Mouse (Mus musculus): ENCODE data around the gene Psen2. TPM values are rescaled to one million over a fixed set of nuclear protein-coding genes. Genes with fewer than 3 reads are reported as not detected.

Psen2 gene
- polyA plus RNA-seq, 1 experiment, result 23.9 TPM

DNA sequence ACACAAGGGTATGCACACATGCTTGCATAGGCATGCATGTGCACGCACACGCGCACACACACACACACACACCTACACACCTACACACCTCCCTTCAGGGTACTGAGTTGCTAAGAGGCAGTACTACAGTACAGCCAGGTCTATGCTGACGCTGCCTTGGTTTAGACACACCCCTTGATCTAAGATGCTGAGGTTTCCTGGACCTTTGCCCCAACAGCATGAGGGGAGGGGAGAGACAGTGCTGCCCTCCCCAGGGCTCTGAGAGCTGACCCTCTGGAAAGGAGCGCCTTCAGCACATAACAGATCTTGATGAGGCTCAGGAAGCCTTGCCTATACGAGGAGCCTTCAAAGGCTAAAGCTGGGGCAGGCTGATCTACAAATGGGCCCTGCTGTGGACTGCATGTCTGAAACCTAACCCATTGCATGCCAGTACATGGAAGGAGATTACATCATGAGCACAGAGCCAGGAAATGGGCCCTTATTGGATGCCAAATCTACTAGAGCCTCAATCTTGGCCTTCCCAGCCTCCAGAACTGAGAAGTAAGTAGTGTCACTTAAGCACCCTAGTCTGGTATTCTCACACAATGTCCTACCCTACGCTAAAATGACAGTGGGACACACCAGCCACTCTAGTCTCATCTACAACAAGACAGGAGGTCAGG lies 81.8 kb downstream of the Psen2 start:
- no peak for DNase-seq (ENCODE audit: extremely low spot score in 1 of 2, low spot score in 1 of 2)

DNA sequence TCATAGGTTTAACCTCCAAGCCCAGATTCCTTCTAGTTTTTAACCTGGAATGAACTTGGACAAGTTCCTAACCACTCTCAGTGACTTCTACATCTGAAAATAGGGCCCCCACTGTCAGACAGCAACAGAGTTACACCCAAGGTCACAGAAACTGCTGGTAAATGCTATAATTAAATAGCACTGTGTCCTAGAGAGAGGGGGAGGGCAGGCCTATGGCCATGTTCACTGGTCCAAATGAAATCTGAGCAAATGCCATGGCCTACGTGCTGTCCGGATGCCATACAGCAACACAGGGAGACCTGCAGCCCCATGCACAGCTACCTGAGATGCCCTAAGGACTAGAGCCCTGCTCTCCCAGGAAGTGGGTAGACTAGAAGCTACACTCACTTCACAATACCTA lies 83.4 kb downstream of the Psen2 start:
- DNase-seq (ENCODE audit: extremely low spot score in 1 of 2, low spot score in 1 of 2), result no peak

DNA sequence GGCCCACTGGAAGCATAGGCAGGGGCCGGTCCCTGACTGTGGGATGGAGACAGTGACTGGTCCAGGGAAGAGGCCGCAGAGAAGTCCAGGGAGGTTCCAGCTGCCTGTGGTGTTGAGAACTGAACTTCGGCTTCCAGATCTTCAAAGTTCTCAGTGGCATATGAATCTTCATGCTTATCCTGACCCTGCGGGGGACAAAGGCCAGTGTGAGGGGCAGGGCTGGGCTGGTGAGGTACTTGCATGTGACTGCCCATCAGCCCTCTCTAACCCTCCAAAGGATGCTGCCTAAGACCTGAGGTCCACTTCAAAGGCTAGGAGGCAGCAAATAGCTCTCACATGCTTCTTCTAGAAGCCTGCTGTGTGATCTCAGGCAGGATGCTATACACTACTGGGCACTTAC lies 84.1 kb downstream of the Psen2 start:
- no peak for DNase-seq (ENCODE audit: extremely low spot score in 1 of 2, low spot score in 1 of 2)

DNA sequence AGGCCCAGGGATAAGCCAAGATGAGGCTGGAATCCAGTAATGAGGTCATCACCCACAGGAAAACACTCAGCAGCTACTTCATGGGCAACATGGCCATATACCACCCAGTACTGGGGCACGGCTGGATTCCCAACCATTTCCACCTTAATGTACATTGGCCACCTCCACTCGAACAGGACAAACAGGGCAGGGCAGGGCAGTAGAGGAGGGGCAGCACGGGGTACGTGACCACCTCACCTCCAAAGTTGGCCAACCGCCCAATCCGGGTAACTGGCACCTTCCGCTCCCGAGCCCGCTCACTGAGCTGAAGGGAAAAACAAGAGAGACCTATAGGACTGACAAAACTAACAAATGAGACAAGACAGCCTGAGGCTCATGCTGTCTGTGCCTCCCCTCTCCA lies 84.9 kb downstream of the Psen2 start:
- DNase-seq (ENCODE audit: extremely low spot score in 1 of 2, low spot score in 1 of 2), result no peak

Other genes starting within 250 kb of the Psen2 start
- 35.7 and 39.5 TPM in 2 replicates for gene Coq8a, start 63.8 kb downstream of the Psen2 start, polyA plus RNA-seq (2012; rRNA removed)
- 8.9 and 9.2 TPM in 2 replicates for gene Itpkb, start 67.0 kb upstream of the Psen2 start, polyA plus RNA-seq (2012; rRNA removed)
- 118 and 128 TPM in 2 replicates for gene Stum, start 220.1 kb upstream of the Psen2 start, polyA plus RNA-seq (2012; rRNA removed)

Data from frontal cortex, adult 2 months (tissue).